Mouse (Mus musculus) G1E-ER4 (cell line): ENCODE data around the gene Errfi1. TPM values are rescaled to one million over a fixed set of nuclear protein-coding genes. Genes with fewer than 3 reads are reported as not detected.

ENCODE experiments used
- GATA1 ChIP-seq: IDR thresholded peaks from one replicate; pipeline ENCODE4 v1.8.0; 2012; ENCODE audit warnings: low read length, inconsistent platforms
- polyA plus RNA-seq: library from polyadenylated mRNA; stranded (reverse); fragments of >175 nt; gene quantifications from 2 replicates; pipeline ENCODE4 v1.2.3, GENCODE M21; 2012

Gene Errfi1
- polyA plus RNA-seq = not detected in 2 replicates

- TF ChIP-seq GATA1 = no peak
These were observed at the start of gene Errfi1 for GRCm38 (mm10) chr4:150853680-150854461. TSS of gene Errfi1 (plus strand) at chr4:150853919.

- no peak for TF ChIP-seq GATA1
These were observed 49.5 kb upstream of the Errfi1 start for GRCm38 (mm10) chr4:150804204-150804603.

GRCm38 (mm10) chr4:150807727-150808470, 45.8 kb upstream of the Errfi1 start:
- TF ChIP-seq GATA1 = no peak

GRCm38 (mm10) chr4:150808471-150808847, 45.3 kb upstream of the Errfi1 start:
- TF ChIP-seq GATA1 = no peak

- no peak for TF ChIP-seq GATA1
These were observed 44.4 kb upstream of the Errfi1 start for GRCm38 (mm10) chr4:150809323-150809722.

GRCm38 (mm10) chr4:150815144-150815543, 38.6 kb upstream of the Errfi1 start:
- no peak for TF ChIP-seq GATA1

GRCm38 (mm10) chr4:150816414-150816951, 37.2 kb upstream of the Errfi1 start:
- no peak for TF ChIP-seq GATA1

- TF ChIP-seq GATA1 = no peak
These were observed 34.4 kb upstream of the Errfi1 start for GRCm38 (mm10) chr4:150819126-150819910.

- TF ChIP-seq GATA1 = no peak
These were observed 32.3 kb upstream of the Errfi1 start for GRCm38 (mm10) chr4:150821381-150821780.

GRCm38 (mm10) chr4:150822624-150823023, 31.1 kb upstream of the Errfi1 start:
- TF ChIP-seq GATA1 = no peak

- TF ChIP-seq GATA1 = no peak
These were observed 29.9 kb upstream of the Errfi1 start for GRCm38 (mm10) chr4:150823614-150824480.

GRCm38 (mm10) chr4:150824877-150825276, 28.8 kb upstream of the Errfi1 start:
- no peak for TF ChIP-seq GATA1

GRCm38 (mm10) chr4:150825531-150825930, 28.2 kb upstream of the Errfi1 start:
- no peak for TF ChIP-seq GATA1

- TF ChIP-seq GATA1 = no peak
These were observed 22.4 kb upstream of the Errfi1 start for GRCm38 (mm10) chr4:150831321-150831720.

GRCm38 (mm10) chr4:150831941-150832340, 21.8 kb upstream of the Errfi1 start:
- TF ChIP-seq GATA1 = no peak
